Mouse (Mus musculus): ENCODE data around the gene Smpdl3b.

The Smpdl3b gene

GRCm38 (mm10) chr4:132733071-132733770 is 23.8 kb downstream of the Smpdl3b start:
- no peak for DNase-seq (ENCODE audit: low read depth)

GRCm38 (mm10) chr4:132732148-132732684 is 24.8 kb downstream of the Smpdl3b start, which contains the start of gene Xkr8:
TSS of gene Xkr8 (minus strand) at chr4:132732546.
- peak; percentile 92 for DNase-seq (ENCODE audit: low read depth)

GRCm38 (mm10) chr4:132731616-132732015 is 25.4 kb downstream of the Smpdl3b start:
- no peak for DNase-seq (ENCODE audit: low read depth)

GRCm38 (mm10) chr4:132728233-132728632 is 28.8 kb downstream of the Smpdl3b start:
- no peak for DNase-seq (ENCODE audit: low read depth)

GRCm38 (mm10) chr4:132718251-132718650 is 38.8 kb downstream of the Smpdl3b start:
- no peak for DNase-seq (ENCODE audit: low read depth)

GRCm38 (mm10) chr4:132713181-132713580 is 43.9 kb downstream of the Smpdl3b start:
- DNase-seq (ENCODE audit: low read depth), result no peak

GRCm38 (mm10) chr4:132706885-132707284 is 50.2 kb downstream of the Smpdl3b start:
- DNase-seq (ENCODE audit: low read depth), result no peak

GRCm38 (mm10) chr4:132702076-132702475 is 55.0 kb downstream of the Smpdl3b start:
- no peak for DNase-seq (ENCODE audit: low read depth)

- no peak for DNase-seq (ENCODE audit: low read depth)
Observed at GRCm38 (mm10) chr4:132693366-132693765, 63.7 kb downstream of the Smpdl3b start.

- no peak for DNase-seq (ENCODE audit: low read depth)
Observed at GRCm38 (mm10) chr4:132689634-132690033, 67.4 kb downstream of the Smpdl3b start.
